Mouse (Mus musculus): Measurements from ENCODE around the gene Slc38a10. TPM values are rescaled to one million over a fixed set of nuclear protein-coding genes. Genes with fewer than 3 reads are reported as not detected.

Gene Slc38a10
- 100 to 1,000 TPM in 1 of 2 experiments, 10 to 100 TPM in 1; 88.6 to 100 TPM for total RNA-seq (2021)
- long read RNA-seq, experiment 1, full-length matches to known transcripts: 26 of 87 reads
- long read RNA-seq, experiment 1, partial matches to known transcripts: 11 of 87 reads
- long read RNA-seq, experiment 1, other reads (novel, unspliced or antisense): 50 of 87 reads
- long read RNA-seq, experiment 2, full-length matches to known transcripts: 41 of 118 reads
- long read RNA-seq, experiment 2, partial matches to known transcripts: 17 of 118 reads
- long read RNA-seq, experiment 2, other reads (novel, unspliced or antisense): 60 of 118 reads

- peak; percentile 98 to 100 for DNase-seq (ENCODE audit: low spot score in 2 of 2)
Measured at GRCm38 (mm10) chr11:120151113-120151494, at the start of gene Slc38a10. Slc38a10 (minus strand) TSS chr11:120151346.

DNA sequence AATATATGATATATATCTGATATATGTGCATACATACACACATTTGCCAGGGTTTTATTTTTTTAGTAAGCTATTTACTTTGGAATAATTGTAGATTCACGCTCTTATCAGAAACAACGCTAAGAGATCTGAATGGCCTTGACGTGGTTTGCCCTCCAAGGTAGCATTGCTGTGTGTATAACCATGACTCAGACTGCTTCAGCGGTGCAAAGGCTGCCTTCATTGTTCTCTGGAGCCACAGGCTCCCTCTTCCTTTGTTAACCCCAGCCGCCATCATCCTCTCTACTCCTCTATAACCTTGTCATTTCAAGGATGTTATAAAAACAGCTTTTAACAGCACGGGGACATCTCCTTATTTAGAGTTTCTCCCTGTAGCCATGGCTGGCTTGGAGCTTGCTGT is 49.5 kb upstream of the Slc38a10 start:
- no peak for DNase-seq (ENCODE audit: low spot score in 2 of 2)

DNA sequence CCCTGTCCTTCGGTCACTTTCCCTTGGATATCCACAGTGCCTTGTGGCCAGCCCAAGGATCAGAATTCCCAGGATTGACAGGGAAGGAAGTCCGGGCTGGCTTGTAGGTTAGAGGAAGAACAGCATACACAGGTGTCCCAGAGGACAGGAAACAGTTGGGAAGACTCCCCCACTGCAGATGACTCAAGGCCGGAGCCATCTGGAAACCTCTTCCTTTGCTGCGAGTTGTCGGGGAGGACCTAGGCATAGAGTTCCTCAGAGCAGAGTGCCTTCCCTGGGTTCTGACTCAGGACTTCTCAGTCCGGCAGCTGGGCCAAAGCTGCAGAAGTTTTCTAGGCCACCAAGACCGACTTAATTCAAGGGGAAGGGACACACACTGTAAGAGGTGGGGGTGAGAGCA is 48.6 kb upstream of the Slc38a10 start:
- no peak for DNase-seq (ENCODE audit: low spot score in 2 of 2)

DNA sequence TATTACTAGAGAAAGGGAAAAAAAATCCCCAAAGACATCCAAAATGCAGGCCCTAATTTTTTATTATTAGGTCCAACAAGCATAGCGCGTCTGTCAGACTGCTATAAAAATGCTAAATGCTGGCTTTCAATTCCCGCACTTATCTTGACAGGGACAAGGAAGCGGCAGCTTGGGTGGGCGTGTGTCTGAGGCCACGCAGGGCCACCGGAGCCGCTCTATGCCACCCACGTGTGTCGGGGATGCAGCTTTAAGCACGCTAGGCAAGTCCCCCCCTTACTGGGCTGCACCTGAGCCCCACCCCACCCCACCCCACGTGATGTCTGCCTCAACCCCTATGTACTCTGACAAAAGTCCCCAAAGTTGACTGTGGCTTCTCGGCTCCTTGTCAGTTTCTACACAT is 47.7 kb upstream of the Slc38a10 start:
- DNase-seq (ENCODE audit: low spot score in 2 of 2): no peak

- DNase-seq (ENCODE audit: low spot score in 2 of 2): no peak
Measured at GRCm38 (mm10) chr11:120190526-120191412, 39.6 kb upstream of the Slc38a10 start.

- peak; percentile 98 to 99 for DNase-seq (ENCODE audit: low spot score in 2 of 2)
Measured at GRCm38 (mm10) chr11:120189459-120190312, 38.5 kb upstream of the Slc38a10 start.

DNA sequence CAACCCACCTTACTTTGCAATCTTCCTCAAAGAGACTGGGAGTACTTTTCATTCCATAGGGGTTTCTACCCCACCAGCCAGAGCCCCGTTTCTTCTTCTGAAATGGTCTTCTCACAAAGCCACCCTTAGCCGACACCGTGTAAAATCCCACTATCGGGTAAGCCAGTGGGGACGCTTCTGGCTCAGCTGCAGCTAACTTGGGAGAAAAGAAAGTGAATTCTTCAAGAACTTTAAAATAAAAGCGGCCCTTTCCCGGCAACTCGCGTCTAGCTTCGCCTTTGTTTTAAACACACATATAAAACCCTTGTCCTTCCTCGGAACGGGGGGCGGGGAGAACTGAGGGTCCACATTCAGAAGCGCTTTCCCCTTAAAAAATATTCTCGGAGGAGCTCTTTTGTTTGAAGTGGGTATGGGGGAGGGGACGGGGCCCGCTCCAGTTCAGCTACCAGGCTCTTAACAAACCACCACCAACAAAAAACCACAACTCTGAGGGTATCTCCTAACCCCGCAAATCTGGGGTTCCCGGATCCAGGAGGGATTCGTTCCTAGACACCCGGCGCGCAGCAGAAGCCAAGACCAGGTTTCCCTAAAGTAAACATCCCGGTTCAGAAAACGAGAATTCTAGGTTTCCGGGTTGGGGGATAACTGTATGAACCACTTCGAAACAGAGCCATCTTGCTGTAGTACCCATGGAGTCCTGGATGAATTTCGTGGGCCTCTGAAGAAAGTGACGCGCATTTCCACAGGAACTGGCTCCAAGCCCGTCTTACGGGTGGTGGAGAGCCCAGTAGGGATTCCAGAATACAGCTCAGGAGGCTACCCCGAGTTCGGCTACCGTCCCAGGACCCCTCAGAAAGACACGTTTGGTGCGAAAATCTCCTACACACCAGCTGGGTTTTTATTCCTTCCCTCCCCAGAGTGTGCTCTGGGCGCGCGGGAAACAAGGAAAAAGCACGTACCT is 37.6 kb upstream of the Slc38a10 start:
- DNase-seq (ENCODE audit: low spot score in 2 of 2): peak in 1 of 2 experiments; percentile 68

DNA sequence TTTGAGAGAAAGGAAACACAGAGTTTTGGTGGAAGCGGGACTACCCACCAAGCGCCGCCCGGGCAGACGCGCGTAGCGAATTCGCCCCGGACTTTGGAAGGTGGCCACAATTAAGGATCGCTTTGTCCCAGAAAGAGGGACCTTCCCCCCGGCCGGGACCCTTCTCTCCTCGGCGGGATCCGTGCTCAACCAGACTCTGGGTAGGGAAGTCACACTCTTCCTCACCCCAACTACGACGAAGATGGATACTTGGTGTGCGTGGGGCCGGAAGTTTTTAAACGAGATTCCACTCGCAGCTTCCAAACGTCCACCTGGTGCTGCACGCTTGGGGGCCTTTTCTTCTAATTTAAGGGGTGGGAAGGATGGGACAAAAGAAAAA is 36.9 kb upstream of the Slc38a10 start:
- DNase-seq (ENCODE audit: low spot score in 2 of 2): peak in 1 of 2 experiments; percentile 66

DNA sequence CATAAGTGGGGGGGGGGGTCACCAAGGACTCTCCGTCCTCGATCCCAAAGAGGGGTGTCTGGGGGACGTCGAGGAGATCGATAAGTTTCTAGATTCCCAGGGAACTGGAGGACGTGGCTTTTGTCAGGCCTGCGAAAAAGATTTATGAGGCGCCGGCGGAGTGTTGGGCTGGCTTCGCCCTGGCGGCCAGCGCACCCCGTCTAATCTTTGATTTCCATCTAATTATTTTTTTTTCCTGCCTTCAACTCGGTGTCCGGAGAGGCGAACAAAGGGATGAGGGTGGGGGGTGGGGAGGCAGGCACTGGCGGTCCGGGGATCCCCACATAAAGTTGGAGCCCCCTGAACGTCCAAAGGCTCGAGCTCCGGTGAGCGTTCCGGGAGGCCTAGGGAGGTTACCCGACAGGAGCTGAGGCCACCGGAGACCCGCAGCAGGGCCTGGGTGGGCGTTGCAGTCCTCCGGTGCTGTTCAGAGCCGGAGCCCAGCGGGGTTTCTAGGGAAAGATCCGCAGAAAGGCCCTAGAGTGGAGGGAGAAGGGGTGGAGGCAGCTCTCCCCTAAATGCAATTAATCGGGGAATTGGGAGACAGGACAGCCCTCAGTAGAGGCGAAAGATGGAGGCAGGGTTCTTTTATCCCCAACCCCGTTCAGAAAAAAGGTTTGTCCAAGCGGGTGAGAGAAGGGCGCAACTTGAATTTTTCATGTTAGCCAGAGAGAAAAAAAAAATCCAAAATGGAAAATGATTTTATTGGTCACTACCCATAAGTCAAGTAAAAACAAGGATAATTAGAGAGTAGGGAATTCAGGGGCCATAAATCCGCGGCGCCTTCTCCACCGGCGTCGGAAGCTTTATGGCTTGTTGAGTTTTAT is 36.3 kb upstream of the Slc38a10 start:
- DNase-seq (ENCODE audit: low spot score in 2 of 2): no peak

GRCm38 (mm10) chr11:120186821-120187235 is 35.7 kb upstream of the Slc38a10 start:
- peak in 1 of 2 experiments; percentile 38 for DNase-seq (ENCODE audit: low spot score in 2 of 2)

DNA sequence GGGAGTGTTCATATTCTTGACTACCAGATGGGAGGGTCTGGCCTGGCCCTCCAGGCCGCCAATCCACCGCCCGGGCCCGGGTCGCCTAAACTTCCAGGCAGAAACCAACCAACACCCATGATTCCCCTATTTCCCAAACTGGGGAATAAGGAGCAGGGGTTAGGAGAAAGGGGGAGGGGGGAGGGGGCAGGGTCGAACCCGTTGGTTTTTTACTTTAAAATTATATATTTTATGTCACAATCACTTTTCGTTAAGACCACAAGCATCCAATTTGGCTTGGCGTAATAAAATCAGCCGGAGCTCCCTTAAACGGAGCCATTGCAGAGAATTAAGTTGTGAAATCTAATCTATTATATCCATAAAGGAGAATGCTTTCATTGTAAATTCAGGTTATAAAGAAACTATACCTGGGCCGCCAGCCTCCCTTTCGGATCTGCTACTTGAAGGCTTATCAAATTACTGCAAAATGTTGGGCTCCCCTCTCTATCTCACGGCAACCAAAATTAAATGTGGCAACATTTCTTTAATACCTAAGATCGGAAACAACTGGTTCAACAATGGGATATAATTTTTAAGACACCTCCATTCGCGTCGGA is 35.1 kb upstream of the Slc38a10 start:
- DNase-seq (ENCODE audit: low spot score in 2 of 2): no peak

DNA sequence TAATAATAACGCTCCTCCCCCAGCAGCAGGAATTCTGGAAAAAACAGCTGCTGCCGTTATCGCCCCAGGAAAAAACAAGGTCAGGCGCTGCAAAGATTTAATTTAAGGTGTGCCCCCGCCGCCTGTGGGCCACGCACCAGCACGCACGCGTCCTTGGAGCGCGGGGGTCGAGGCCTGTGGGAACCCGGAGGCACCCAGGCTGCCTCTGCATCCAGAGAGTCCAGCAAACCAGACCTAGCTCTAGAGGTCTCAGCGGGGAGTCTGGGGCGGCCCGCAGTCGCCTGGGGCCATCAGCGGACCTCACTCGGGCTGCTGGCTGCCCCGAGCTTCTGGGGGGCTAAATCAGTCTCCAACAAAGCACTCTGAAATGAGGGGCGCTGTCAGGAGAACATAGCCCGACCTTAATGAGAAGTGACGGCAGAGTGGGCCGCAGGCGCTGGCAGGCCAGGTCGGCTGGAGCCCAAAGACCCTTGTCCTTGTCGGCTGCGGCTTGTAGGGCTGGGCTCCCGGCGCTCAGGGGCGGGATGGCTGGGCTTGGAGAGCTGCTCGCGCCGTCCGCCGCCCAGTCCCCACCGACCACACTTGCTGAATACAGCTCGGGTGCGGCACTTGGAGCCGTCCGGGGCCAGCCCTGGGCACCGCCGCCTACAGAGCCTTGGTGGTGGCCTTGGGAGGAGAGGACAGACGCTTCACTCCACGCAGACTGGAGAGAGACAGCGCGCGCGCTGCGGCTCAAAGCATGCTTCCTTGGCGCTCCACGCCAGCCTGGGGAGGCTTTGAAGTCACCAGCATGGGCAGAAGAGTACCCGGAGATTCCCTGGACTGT is 34.4 kb upstream of the Slc38a10 start:
- peak in 1 of 2 experiments; percentile 63 for DNase-seq (ENCODE audit: low spot score in 2 of 2)

GRCm38 (mm10) chr11:120184371-120185315 is 33.5 kb upstream of the Slc38a10 start:
- peak in 1 of 2 experiments; percentile 35 for DNase-seq (ENCODE audit: low spot score in 2 of 2)

DNA sequence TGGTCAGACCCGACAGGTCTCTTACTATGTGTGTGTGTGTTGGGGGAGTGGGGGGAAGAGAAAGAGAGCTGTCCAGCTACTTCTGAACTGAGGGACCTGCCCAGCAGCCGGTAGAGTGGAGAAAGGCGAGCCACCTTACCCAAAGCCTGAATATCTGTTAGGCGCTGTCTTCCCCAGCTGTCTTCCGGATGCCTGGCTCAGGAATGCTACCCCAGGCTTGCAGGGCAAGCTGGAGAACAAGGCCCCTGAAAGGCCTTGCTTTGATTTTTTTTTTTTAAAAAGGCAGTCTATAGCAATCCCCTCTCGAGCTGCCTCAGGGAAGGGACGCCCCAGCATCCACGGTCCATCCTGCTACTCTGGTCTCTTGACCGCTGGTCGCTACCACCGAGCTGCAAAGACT is 32.6 kb upstream of the Slc38a10 start:
- no peak for DNase-seq (ENCODE audit: low spot score in 2 of 2)

DNA sequence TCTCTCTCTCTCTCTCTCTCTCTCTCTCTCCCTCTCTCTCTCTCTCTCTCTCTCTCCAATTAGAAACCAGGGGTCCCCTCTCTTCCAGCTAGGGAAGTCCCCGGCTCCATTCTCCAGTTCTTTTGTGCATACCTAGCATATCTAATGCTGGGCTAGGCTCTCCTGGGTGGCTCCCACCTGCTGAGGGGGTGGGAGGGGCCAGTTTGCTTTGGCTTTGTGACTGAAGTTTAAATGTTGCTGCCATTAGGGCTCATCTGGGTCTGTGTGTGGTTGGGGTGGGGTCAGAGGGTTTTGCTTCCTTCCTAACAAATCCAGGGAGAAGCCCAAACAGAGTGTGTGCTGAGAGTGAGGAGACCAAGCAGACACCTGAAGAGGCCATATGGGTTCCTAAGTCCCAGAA is 32.0 kb upstream of the Slc38a10 start:
- no peak for DNase-seq (ENCODE audit: low spot score in 2 of 2)

- no peak for DNase-seq (ENCODE audit: low spot score in 2 of 2)
Measured at GRCm38 (mm10) chr11:120182396-120183030, 31.4 kb upstream of the Slc38a10 start.

Data from gastrocnemius, postnatal 4 days (tissue).